Mouse (Mus musculus) gastrocnemius, adult 2 months (tissue): ENCODE measurements at regions not wholly inside any gene's neighbourhood (a gene's known extent, or its start where the extent isn't known, plus 50 kb on each side); places are given as distances from the start of the nearest gene placed in this dataset.

Experiments
- DNase-seq: peaks from one replicate; pipeline ENCODE4 v3.0.0; 2022
- H3K27ac ChIP-seq: fragments of 200-600 bp; 2 replicates; pipeline ENCODE4 v1.8.1; 2022; ENCODE audit warnings: mild to moderate bottlenecking
- H3K4me3 ChIP-seq: fragments of 200-600 bp; 2 replicates; pipeline ENCODE4 v1.8.1; 2022; ENCODE audit warnings: mild to moderate bottlenecking, moderate library complexity
- CTCF ChIP-seq: fragments of 200-600 bp; IDR thresholded peaks from 2 replicates; pipeline ENCODE4 v1.8.1; 2022; ENCODE audit warnings: antibody characterized with exemption, mild to moderate bottlenecking, moderate library complexity
- intact Hi-C: fragments of 180-260 bp; cut with DNase I; formaldehyde crosslinking; loops from one replicate; pipeline ENCODE4 v1.15.1; 2025

DNA sequence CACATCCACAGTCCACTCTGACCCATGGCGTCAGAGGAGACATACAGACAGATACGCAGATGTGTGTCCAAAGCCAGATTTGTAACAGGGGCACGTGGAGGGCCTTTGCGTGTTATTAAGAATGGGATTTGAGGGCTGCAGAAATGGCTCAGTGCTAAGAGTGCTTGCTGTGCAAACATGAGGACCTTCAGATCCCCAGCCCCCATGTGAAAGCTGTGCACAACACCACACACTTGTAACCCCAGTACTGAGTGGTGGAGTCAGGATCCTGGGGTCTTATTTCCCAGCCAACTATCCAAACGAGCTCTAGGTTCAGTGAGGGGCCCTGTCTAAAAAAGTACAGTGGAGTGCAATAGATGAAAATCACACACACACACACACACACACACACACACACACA is 177.4 kb downstream of the Slc4a3 start:
- intact Hi-C loops: no loop called here
- no peak for TF ChIP-seq CTCF
- Histone ChIP-seq H3K4me3 (no peak overlapping the region), H3K27ac (no peak overlapping the region)
- no peak for DNase-seq

DNA sequence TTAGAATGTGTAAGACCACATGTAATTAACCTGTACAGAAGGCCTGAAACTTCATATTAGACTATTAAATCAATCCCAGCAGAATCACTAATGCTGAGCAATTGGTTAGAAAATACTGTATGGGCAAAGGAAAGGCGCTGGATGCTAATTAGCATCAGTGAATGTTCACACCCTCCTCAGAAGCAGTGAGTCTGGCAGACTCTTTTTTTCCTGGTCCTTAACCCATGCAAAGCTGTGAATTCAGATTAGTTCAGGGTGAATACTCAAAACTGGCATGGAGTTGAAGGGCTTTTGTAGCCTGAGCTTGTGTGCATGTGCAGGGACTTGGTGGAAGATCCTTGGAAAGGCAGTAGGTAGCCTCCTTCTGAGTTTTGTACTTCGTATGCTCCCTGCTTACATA is 179.3 kb downstream of the Slc4a3 start:
- intact Hi-C loops: no loop called here

DNA sequence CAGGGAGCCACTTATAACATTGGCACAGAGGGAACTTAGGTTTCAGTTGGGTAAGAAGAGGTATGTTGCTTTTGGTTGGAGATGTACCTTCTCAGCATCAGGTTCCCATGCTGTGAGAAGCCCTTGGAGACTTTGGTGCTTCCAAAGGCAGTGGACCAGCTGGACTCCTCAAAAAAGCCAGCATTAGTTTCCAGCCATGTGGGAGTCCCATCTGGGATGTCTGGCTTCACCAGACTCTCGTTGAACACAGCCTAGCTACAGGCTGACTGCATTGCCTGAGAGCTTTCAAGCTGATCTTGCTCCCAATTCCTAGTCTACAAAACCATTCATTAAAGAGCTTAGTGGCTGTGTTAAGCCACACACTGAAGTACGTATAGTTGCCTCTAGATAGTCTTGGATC is 182.8 kb downstream of the Slc4a3 start:
- Histone ChIP-seq H3K4me3 (no peak overlapping the region), H3K27ac (no peak overlapping the region)
- no peak for DNase-seq
- TF ChIP-seq CTCF: no peak
- intact Hi-C loops: no loop called here

More for the DNA sequence above, 179.3 kb downstream of the Slc4a3 start:
- Histone ChIP-seq H3K27ac (no peak overlapping the region), H3K4me3 (no peak overlapping the region)
- DNase-seq: no peak
- no peak for TF ChIP-seq CTCF

DNA sequence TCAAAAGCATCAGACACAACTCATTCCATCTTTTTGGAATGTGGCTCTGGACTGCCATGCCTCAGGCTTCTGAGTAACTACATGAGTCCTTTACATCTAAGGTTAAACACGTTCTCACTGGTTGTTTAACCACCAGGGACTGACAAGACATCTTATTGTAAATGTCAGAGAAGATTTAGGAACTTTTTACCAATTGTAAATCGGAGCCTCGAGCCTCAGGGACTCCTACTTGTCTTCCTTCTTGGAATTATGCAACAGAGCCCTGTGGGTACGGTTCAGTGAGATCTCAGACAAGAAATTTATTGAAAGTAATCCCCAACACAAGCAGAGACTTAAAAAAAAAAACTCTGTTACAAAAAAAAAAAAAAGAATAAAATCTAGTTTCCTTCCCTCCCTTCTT is 187.7 kb downstream of the Slc4a3 start:
- Histone ChIP-seq H3K27ac (no peak overlapping the region), H3K4me3 (no peak overlapping the region)
- no peak for DNase-seq
- intact Hi-C loops: no loop called here
- no peak for TF ChIP-seq CTCF

GRCm38 (mm10) chr1:75738651-75739050 is 192.6 kb downstream of the Slc4a3 start:
- intact Hi-C loops: no loop called here
- TF ChIP-seq CTCF: no peak
- H3K27ac ChIP-seq: no peak overlapping the region
- no peak overlapping the region for H3K4me3 ChIP-seq
- DNase-seq: no peak

GRCm38 (mm10) chr1:75749665-75750221 is 203.7 kb downstream of the Slc4a3 start:
- TF ChIP-seq CTCF: no peak
- H3K27ac ChIP-seq: no peak overlapping the region
- no peak overlapping the region for H3K4me3 ChIP-seq
- DNase-seq: no peak
- intact Hi-C loops: no loop called here

GRCm38 (mm10) chr1:75772131-75772530 is 226.1 kb downstream of the Slc4a3 start:
- no peak for DNase-seq
- TF ChIP-seq CTCF: no peak
- H3K27ac ChIP-seq: no peak overlapping the region
- no peak overlapping the region for H3K4me3 ChIP-seq
- intact Hi-C loops: no loop called here

DNA sequence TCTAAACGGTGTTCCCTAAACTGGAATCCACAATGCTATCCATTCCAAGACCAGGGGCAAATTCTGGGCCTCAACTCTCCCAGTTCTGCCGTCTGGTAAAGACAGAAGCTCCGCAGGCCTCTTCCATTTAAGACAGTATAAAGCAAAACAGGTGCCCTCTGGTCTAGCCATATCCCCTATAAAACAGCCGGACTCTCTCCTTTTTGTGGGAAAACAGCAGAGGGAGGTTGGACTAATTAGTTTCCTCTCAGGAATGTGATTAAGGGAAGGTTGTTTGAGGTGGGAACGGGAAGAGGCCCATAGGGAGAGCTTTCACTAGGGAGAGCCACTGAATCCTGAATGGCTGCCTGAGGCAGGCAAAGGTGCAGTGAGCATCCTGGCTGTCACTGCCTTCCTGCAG is 226.9 kb downstream of the Slc4a3 start:
- no peak overlapping the region for H3K27ac ChIP-seq
- H3K4me3 ChIP-seq: no peak overlapping the region
- intact Hi-C loops: no loop called here
- no peak for DNase-seq
- TF ChIP-seq CTCF: no peak

DNA sequence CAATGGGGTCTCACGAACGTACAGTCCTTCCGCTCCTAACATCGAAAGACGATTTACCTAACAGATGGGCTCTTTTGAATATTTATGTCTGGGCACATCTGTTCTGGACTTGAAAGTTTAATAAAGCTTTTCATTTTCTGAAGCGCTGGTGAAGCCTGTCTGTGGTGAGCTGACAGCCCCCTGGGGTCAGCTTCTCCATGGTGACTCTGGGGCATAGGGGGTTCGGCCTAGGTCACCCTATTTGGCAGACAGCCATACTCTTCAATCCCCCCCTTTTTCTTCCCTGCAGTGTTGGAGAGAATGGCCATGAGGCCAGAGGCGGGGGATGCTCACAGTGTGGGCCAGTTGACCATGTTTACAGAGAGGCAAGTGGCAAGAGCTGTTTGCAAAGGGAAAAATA is 232.8 kb downstream of the Slc4a3 start:
- DNase-seq: no peak
- no peak overlapping the region for H3K27ac ChIP-seq
- intact Hi-C loops: no loop called here

DNA sequence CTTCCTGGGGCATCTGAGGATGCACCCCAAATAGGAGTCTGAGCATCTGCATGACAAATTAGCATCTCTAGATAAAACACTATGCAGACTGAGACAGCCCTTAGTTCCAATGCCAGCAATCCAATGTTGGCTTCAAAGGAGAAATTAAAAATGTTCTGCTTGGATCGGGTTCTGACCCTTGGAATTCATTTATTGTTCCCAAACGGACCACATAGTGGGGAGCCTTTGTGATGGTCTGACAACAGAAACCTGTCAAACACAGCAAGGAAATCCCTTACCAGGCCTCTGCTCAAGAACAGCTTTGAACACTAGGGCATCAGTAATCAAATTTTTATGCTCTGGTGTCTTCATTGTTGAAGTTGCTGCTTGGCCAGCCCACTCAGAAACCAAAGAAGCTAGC is 237.1 kb downstream of the Slc4a3 start:
- Histone ChIP-seq H3K4me3 (no peak overlapping the region), H3K27ac (no peak overlapping the region)
- TF ChIP-seq CTCF: no peak
- DNase-seq: no peak
- intact Hi-C loops: no loop called here

More for the DNA sequence above, 232.8 kb downstream of the Slc4a3 start:
- no peak for TF ChIP-seq CTCF
- H3K4me3 ChIP-seq: no peak overlapping the region

DNA sequence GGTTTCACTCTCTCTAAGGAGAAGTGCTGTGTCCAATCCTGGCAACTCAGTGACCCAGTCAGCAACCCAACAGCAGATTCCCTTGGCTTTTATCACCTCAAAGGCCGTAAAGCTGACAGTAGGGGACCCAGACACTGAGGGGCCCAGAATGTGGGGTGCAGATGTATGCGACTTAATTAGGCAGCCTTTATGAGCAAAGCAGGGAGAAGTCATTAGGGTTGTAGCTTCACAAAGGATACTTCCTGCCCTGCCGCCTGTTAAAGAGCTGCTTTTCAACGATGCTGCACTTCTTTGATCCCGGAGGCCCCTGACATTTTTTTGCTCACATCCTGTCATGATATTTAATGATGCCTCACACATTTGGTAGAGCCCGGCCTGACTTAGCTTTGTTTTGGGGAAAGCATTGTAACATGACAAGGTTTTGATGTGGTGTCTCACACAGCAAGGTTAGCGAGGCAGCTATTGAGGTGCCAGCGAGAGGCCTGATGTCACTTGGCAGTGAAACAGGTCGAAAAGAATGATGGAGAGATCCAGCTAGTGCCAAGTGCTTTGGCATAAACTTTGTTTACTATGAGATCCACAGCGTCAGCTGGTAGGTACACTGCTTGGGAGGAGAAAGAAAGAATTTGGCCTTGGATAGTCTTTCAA is 240.2 kb downstream of the Slc4a3 start:
- Histone ChIP-seq H3K27ac (no peak overlapping the region), H3K4me3 (no peak overlapping the region)
- intact Hi-C loops: no loop called here
- TF ChIP-seq CTCF: no peak
- DNase-seq: no peak

GRCm38 (mm10) chr1:75791509-75791908 is 245.4 kb downstream of the Slc4a3 start:
- TF ChIP-seq CTCF: no peak
- H3K27ac ChIP-seq: no peak overlapping the region
- no peak overlapping the region for H3K4me3 ChIP-seq
- intact Hi-C loops: no loop called here
- no peak for DNase-seq

DNA sequence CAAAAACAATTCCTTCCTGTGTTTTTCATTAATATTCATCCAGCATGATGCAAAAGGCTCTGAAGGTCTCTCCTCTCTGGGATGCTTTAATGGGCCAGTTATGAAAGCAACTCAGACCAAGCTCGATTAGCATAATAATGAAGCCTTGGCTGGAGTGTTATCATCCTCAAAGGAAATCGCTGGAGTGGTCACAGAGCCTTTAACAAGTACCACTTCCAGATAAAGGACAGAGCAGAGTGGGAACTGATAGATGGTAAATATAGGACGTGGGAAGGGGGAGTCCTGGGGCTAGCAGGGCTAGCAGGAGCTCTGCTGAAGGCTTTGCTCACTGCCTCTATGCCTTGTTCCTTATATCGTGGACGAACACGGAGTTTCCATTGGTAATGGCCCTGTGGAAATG is 251.7 kb downstream of the Slc4a3 start:
- intact Hi-C loops: no loop called here
- Histone ChIP-seq H3K27ac (no peak overlapping the region), H3K4me3 (no peak overlapping the region)
- no peak for TF ChIP-seq CTCF
- no peak for DNase-seq
